Mouse (Mus musculus) bone marrow macrophage, adult 2 months (primary cell): ENCODE measurements around the gene Ppcdc.

ENCODE experiments used
- CTCF ChIP-seq: IDR thresholded peaks from 2 replicates; pipeline ENCODE4 v1.5.1; 2012; ENCODE audit warnings: low read depth, mild to moderate bottlenecking, low read length, moderate library complexity
- POLR2A ChIP-seq: IDR thresholded peaks from 2 replicates; pipeline ENCODE4 v1.6.1; 2012; ENCODE audit warnings: mild to moderate bottlenecking, low read depth, low read length, borderline replicate concordance

DNA sequence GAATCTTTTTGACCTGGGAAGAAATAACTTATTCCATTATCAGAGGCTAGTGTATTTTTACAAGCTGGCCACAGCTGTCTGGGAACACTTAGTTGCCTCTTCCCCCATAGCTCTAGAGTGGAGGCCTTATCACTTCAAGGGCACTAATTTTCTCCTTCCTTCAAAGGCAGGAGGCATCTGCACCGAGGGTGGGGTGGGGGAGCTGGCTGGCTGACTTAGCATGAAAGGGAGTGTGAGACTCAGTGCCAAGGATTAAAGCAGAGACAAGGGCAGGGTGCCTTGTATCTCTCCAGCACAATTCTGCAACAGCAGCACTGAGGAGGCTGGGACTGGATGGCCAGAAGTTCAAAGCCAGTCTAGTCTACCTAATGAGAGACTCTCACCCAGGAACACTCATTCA lies 50.8 kb downstream of the Ppcdc start:
- TF ChIP-seq CTCF (no peak), POLR2A (no peak)
